Mouse (Mus musculus): ENCODE measurements around the gene Insyn1.

The Insyn1 gene

GRCm38 (mm10) chr9:58535447-58536134 lies 47.2 kb downstream of the Insyn1 start:
- no peak for DNase-seq

GRCm38 (mm10) chr9:58537774-58538173 lies 49.4 kb downstream of the Insyn1 start:
- DNase-seq: no peak

GRCm38 (mm10) chr9:58539886-58540285 lies 51.5 kb downstream of the Insyn1 start:
- DNase-seq: peak; percentile 18 to 38

- peak; percentile 76 to 78 for DNase-seq
Observed at GRCm38 (mm10) chr9:58541895-58542338, 53.5 kb downstream of the Insyn1 start.

GRCm38 (mm10) chr9:58544879-58545324 lies 56.5 kb downstream of the Insyn1 start:
- no peak for DNase-seq

GRCm38 (mm10) chr9:58545428-58545827 lies 57.0 kb downstream of the Insyn1 start:
- no peak for DNase-seq

GRCm38 (mm10) chr9:58546630-58547360 lies 58.4 kb downstream of the Insyn1 start:
- DNase-seq: no peak

- no peak for DNase-seq
Observed at GRCm38 (mm10) chr9:58548897-58549296, 60.5 kb downstream of the Insyn1 start.

All from kidney, adult 8-10 months (tissue).